Mouse (Mus musculus): ENCODE results near the gene Dnah10.

The Dnah10 gene

DNA sequence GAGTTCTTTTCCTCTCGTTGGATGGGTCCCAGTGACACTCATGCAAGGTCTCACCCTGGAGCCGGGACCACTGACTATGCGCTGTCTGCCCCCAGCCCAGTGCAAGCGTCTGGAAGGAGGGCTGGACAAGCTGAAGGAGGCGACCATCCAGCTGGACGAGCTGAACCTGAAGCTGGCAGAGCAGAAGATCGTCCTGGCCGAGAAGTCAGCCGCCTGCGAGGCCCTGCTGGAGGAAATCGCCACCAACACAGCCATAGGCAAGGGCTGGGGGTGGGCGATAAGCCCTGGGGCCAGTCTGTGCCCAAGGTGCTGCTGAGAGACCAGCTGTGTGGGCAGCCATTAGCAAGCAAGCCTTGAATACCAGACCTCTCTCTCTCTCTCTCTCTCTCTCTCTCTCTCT, 87.6 kb downstream of the Dnah10 start:
- DNase-seq (ENCODE audit: low spot score in 2 of 2): no peak

DNA sequence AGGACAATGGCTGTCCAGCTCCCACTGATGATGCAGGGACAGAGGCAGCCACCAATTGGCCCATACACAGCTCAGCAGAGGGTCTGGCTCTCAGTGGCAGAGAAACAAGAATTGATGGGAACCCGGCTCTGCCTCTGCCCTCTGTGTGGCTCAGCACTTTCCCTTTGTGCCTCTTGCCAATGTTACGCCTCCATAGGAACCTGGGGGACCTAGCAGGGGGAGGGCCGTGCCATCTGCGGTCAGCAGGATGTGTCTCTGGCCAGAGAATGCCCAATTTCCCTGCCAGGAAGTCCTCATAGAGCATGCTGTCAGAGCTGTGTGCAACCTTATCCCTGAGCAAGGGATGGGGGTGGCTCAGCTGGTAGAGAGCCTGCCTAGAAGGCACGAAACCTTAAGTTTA, 89.9 kb downstream of the Dnah10 start:
- no peak for DNase-seq (ENCODE audit: low spot score in 2 of 2)

DNA sequence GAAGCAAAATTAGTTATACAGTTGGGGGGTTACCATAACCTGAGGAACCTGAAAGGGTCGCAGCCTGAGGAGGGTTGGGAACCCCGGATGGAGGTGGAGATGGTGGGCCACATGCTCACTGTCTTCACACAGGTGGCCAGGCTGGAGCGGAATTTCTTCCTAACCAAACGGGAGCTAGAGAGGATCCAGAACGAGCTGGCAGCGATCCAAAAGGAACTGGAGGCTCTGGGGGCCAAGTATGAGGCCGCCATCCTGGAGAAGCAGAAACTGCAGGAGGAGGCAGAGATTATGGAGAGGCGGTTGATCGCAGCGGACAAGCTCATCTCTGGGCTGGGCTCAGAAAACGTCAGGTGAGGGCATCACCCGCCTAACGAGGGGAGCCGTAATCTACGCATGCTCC, 92.2 kb downstream of the Dnah10 start:
- no peak for DNase-seq (ENCODE audit: low spot score in 2 of 2)

DNA sequence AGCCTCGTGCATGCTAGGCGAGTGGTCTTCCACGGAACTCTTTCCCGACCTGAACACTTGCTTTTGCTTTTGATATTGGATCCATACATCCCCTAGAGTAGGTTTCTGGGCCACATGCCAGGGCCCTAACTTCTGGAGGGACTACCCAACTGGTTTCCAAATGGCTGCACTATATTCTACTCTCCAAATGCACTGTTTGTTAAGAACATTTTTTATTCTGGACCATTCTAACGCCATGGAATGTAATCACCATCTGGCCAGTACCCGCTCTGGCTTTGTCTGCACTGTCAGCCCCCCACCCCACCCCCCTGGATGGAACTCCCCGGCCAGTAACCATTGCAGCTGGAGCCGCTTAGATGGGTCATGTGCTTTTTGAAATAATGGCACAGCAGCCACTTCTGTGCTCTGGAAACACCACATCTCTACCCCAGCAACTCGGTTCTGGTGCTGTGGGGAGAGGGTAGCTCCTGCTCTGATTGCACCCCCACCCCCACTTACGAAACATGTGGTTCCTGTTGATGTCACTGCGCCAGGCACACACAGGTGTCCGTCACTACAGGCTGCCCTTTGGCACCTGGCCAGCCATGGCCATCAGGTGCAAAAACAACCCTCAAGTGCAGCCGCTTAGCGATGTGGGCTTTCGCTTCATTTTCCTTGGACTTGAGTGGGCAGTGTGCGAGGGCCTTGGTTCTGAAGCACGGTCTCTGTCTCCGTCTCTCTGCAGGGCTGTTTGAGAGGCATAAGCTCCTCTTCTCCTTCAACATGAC, 97.4 kb downstream of the Dnah10 start:
- DNase-seq (ENCODE audit: low spot score in 2 of 2): no peak

DNA sequence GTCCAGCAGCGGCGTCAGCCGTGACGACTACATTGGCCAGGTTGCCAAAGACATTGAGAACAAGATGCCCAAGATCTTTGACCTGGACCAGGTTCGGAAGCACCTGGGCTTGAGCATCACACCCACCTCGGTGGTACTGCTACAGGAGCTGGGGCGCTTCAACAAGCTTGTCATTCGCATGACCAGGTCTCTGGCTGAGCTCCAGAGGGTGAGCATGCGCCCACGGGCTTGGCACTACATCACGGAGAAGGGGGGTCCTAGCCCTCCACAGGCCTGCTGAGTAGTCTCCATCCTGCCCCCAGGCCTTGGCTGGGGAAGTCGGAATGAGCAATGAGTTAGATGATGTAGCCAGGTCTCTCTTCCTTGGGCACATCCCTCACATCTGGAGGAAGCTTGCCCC, 105.4 kb downstream of the Dnah10 start:
- no peak for DNase-seq (ENCODE audit: low spot score in 2 of 2)

DNA sequence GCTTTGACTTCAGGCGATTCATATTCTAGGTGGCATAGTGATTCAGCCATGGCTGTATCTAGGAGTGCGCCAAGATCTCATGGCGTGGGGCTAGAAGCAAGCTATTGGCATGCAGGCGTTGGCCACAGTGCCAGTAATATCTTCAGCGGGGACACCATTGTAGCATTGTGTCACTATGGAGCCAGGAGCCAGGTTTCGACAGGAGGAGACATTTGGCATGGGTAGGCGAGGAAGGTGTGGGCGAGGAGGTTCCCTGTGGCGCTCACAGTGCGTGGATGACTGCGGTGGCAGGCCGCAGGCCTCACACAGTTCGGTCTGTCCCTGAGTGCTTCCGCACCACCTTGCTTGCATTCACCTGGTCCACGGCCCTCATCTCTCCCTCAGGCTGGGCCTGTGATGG, 110.3 kb downstream of the Dnah10 start:
- no peak for DNase-seq (ENCODE audit: low spot score in 2 of 2)

DNA sequence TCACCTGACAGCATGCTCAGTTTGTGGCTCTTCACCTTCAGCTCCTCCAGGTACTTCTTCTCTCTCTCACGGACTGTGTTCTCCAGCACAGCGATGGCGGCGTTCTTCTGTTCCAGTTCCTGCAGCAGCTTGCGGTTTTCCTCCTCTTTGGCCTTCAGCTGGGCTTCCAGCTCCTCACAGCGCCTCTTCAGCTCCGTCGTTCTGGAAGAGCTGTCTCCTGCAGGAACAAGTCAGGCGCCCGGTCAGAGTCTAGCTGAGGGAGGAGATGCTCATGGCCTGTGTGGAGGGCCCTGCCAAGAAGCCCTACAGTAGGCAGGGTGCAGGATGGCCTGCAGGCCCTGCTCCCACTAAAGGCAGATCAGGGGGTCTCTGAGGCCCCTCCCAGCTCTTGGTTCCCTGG, 111.2 kb downstream of the Dnah10 start:
- DNase-seq (ENCODE audit: low spot score in 2 of 2): no peak

DNA sequence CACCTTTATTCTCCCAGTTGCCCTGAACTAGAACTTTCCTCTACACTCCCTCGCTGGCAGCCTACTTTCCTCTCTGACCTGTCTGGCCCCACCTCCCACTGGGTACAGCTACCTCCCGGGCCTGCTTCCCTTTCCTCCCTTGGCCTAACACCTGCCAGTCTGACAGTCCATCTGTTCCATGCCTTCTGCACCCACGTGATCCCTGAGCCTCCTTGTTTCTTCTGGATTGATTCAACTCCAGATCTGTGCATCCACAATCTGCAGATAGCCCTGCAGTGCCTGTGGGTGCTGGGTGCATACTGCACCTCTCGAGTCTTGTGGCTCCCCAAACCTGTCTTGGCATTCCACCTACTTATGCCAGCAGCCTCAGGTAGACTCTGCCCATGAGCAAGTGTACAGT, 111.7 kb downstream of the Dnah10 start:
- DNase-seq (ENCODE audit: low spot score in 2 of 2): peak in 1 of 2 experiments; percentile 59

DNA sequence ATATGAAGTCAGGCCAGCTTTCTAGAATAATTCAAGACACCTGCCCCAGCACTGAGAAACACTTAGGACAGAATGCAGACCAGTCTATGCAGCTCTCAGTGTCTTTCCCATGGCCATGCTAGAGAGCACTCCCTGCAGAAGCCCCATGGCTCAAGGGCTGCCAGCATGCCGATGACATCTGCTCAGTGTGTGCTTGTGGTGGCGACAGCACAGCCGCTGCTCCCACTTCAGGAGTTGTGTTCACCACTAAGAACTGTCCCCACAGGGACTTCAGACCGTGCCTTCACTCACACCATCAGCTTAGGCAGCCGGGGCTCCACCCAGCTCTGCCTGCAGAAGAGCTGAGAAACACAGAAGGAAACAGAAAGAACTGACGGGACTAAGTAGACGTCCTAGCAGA, 115.3 kb downstream of the Dnah10 start:
- no peak for DNase-seq (ENCODE audit: low spot score in 2 of 2)

DNA sequence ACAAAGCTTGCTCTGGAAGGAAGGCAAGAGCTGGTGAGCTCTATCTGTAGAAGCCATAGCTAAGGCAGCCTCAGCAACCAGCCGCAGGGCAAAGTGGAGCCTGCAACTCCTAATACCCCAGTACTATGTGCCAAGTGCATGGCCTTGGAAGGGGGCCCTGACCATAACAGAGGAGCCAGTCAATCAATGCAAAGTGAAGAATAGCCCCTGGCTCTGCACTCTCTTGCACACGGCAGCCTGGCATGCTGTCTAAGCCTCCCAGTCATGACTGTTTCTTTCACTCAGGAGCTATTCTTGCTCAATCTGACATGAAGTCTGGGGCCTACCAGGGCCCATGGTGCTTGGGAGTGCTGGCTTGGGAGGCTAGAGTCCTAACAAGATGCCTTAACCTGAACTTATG, 115.8 kb downstream of the Dnah10 start:
- DNase-seq (ENCODE audit: low spot score in 2 of 2): no peak

DNA sequence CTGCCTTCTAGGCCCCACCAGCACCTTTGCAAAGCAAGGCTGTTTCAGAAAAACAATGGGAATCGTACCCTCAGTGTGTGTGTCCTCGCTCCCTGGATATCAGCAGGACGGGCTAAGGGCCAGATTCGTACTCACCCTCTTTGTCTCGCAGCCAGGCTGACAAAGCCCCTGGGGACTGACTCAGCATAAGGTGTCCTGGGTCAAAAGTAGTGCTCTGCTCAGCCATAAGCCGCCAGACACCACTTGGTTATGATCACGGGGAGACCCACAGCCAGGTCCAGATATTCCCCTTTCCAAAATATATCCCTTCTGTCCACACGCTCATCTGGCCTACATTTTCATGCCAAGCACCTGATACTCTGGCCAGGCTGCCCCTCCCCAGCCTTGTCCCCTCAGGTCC, 118.5 kb downstream of the Dnah10 start:
- DNase-seq (ENCODE audit: low spot score in 2 of 2): no peak

DNA sequence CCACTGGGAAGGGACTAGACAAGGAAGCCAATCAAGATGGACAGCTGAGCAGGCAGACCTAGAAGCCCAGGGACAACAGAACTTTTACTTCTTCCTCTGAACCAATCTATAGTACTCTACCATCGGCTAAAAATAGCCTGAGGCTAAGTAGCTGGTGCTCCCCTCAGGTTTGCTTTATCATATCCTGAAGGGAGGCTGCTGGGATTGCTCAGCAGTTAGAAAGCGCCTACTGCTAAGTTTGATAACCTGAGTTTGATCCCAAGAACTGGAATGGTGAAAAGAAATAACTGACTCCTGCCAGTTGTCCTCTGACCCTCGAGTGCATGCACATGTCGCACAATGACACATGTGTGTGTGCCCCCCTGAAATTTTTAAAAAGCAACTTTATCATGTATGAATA, 120.0 kb downstream of the Dnah10 start:
- no peak for DNase-seq (ENCODE audit: low spot score in 2 of 2)

DNA sequence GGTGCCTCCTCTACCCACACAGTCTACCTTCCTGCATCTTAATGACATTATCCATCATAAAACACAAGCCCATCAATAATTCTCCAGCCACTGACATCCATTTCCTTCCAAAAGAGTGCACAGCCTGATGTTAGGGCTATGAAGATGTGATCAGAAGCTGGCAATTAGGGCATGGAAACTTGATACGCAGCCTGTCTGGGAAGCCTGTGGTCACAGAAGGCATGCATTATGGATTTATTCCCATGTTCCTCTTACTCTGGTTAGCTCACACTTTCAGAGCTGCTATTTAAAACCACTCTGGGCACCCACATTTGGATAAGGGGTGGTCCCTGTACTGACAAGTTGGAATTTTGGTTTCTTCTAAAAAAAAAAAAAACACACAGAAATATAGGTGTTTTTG, 122.1 kb downstream of the Dnah10 start:
- no peak for DNase-seq (ENCODE audit: low spot score in 2 of 2)

DNA sequence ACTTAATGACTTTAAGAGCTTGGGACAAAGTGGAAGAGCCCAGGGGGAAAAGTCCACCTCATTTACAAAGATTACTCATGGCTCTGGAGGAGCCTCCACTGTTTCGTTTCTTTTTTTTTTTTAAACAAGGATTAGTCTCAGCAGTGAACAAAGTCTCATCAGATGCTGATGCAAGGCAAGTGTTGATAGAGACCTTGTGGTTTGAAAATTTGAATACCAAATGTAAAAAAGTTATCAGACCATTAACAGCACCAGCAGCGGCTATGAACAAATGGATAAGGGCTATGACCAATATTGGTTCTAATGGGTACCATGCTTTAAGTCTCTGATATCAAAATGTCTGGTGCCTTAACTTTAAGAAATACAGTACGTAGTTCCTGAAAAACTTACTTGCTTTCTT, 124.1 kb downstream of the Dnah10 start:
- no peak for DNase-seq (ENCODE audit: low spot score in 2 of 2)

DNA sequence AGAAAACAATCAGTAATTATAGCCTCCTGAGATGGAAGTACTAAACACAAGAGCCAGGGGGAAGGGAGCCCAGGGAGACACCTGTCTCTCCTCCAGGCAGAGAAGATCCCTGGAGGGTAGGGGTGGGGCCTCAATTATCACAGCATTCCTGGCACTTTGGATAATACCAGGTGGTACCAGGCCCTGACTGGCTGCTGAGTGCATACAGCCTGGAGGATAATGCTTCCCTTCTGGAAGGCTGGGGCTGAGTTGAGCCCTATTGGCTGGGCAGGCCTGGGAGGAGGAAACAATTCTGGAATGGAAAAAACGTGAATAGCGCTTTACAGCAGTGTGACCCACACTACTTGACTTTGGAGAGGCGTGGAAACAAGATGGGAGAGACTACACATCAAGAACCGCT, 126.7 kb downstream of the Dnah10 start:
- no peak for DNase-seq (ENCODE audit: low spot score in 2 of 2)

DNA sequence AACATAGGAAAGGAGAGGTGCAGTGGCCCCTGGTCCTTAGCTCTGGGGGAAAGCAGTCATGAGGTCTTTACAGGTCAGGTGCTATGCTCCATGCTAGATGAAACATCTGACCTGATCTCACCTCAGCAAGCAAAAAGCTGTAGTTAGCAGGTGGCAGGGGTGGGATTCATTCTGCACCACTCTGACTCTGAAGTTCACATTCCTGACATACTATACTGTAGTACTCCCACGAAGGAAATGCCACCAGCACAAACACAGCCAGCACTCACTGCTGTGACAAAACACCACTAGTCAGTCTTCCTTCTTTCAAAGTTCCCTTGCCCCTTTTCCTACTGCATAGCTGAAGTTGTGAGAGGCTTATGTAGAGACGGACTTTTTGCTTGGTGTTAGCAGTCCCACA, 127.4 kb downstream of the Dnah10 start:
- DNase-seq (ENCODE audit: low spot score in 2 of 2): no peak

DNA sequence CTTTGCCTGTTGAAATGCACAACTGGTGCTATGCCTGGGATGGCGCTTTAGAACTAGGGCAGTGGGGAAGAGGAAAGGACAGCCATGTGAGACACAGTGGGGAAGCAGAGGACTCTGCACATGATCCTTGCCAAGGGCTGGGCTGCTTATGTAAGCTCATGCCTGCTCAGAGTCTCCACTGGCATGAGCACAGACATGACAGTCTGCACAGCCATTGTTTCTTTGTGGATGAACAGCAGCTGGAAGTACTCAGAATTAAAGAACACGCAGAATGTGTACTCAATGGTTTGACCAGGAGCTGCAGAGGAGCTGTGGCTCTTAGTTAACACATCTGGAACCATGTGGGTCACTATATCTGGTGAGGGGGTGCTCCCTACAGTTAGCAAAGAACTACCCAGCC, 128.2 kb downstream of the Dnah10 start:
- no peak for DNase-seq (ENCODE audit: low spot score in 2 of 2)

DNA sequence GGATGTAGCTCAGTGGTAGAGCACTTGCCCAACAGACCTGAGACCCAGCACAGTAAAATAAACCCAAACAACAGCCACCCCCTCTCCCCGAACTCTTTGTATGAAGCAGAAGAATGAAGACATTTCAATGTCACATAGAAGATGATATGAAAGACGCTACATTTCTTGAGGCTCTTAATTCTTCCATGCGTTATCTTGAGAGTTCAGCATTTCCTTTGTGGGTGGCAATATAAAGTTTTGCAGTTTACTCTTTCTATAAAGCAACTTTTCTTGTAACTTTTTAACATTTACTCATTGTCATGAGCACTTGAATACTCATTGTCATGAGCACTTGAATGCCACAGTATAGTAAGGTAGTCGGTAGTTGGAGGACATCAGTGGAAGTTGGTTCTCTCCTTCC, 129.3 kb downstream of the Dnah10 start:
- no peak for DNase-seq (ENCODE audit: low spot score in 2 of 2)

DNA sequence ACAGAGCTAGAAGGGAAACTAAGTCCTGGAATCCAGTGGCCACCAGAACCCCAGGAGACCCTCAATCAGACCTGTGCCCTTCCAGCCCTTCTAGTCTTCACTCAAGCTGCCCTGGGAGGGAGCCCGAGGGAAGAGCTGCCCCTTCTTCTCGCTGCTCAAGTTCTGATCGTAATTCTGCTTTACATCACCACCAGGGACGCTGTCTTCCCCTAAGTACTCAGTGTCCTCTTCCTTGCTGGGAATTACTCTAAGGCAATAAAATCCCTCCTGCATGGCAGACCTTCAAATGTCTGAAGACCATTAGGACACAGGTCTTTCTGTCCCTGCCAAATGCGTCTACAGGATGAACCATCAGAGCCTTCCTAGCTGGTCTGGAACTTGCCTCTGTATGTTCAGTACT, 135.1 kb downstream of the Dnah10 start:
- DNase-seq (ENCODE audit: low spot score in 2 of 2): no peak

DNA sequence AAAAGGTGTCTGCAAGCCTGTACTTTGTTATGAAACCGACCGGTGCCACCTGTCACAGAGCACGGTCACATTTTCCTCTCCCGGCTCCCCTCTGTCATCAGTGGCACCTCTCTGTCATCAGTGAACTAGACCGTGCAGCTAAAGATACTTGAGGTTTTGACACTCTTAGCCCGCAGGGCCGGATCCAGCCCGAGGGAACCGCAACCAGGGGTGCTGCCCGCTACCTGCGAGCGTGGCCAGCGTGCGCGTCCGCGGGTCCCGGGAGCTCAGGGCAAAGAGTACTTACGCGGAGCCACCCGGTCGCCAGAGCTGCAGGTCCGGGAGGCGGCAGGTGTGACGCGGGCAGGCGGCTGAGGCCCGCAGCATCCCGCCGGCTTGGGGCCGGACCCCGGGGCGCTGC, 136.6 kb downstream of the Dnah10 start:
- DNase-seq (ENCODE audit: low spot score in 2 of 2): peak in 1 of 2 experiments; percentile 26

DNA sequence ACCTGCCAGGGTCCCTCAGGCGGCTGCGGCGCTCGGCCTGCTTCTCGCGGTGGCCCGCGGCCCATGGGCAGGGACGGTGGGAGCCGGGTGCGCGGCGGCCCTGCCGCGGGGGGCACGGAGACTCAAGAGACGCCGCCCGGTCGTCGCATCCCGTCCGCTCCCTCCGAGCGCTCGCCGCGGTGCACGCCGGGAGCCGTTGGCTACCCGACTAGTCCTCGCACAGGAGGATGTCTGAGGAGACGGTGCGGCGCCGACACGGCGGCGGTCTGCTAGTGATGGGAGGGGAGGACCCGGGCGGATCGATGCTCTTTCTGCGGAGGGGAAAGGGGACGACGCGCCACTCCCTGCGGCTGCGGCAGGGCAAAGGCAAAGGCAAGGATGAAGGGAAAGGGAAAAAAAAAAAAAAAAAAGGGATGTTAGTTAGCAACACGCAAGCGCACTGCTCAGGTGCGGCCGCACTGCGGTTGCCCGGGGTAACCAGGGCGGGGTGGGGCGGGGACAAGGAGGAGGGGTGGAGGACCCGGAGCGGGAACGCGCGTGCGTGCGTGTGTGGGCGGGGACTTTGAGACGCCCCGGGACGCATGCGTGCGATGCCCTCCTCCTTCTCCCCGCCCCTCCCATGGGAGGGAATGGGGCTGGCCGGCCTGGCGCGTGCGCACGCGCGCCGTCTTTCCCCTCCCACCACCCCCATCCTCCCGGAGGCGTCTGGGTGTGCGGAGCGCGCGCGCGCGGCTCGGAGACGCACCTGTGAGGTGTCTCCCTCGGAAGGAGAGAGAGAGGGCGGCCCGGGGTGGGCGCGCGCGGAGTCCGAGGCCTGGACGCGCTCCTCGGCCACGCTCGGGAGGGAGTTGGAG, 137.4 kb downstream of the Dnah10 start, which contains the start of the genes Ccdc92 and Zfp664:
TSS of gene Ccdc92 (minus strand) at position 412 of the 854 bp plus-strand sequence.
TSS of gene Zfp664 (plus strand) at position 679 of the 854 bp plus-strand sequence.
- DNase-seq (ENCODE audit: low spot score in 2 of 2): peak; percentile 97

DNA sequence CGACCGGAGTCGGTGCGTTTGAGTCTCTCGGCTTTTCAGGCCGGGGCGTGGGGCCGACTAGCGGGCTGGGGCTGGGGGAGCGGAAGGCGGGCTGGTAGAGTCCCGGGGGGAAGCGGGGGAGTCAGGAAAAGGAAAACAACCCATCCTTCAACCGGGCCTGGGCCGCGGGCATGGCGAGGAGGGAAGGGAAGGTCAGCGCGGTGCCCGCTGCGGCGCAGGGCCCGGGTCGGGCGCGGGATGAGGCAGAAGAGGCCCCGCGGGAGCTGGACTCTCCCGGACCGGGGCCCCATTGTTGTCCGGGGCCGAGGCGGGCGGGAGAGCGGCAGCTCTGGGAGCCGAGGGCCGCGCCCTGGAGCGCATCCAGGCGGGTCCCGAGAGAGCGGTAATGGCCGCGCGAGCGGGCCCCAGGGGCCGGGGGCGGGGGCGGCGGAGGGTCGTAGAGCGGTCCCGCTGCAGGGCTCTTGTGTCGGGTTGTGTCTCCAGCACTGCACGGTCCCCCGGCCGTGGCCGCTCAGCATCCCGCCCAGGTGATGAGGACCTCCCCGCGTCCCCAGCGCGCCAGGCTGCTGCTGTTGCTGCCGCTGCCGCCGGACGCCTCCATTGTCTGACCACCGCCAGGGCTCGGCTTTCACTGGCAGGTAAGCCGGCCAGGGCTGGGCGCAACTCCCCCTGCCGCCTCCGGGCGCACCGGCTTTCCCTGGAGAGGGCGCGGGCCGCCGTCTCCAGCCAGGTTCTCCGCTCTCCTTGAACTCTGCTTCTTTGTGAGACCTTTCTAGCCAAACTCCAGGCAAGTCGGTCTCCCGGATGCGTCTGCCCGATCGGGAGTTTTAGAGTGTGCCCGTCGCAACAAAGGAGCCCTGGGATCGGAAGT, 138.2 kb downstream of the Dnah10 start:
- DNase-seq (ENCODE audit: low spot score in 2 of 2): no peak
